Mouse (Mus musculus): Measurements from ENCODE around the gene Arhgap15. TPM values are rescaled to one million over a fixed set of nuclear protein-coding genes. Genes with fewer than 3 reads are reported as not detected.
A peak's percentile ranks its signal among the peaks of the same experiment; 100 is the strongest.

Gene Arhgap15
- polyA plus RNA-seq, 1 experiment: not detected

DNA sequence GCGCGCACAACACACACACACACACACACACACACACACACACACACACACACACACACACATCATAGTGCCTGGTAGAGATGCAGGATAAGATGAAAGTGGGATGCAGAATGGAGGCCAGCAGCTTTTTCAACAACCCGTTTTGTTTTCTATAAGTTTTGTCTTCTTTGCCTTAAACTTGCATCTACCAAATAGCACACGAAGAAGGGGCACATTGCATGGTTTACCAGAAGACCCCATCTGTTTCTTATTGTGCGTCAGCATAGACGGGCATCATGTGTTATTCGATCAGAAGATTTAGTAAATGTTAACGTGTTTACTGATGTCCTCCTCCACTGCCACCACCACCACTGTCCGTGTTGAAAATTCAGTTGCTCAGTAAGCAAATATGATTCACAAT, 311.7 kb downstream of the Arhgap15 start:
- TF ChIP-seq POLR2A (IDR thresholded peaks at IDR 0.05; ENCODE audit: low read depth, low read length) (no peak), CTCF (IDR thresholded peaks at IDR 0.05; ENCODE audit: borderline replicate concordance, insufficient read depth, low read length) (no peak)
- no peak overlapping the region for H3K27ac ChIP-seq (ENCODE audit: insufficient read depth, low read length)
- no peak overlapping the region for H3K4me3 ChIP-seq (ENCODE audit: insufficient read depth, low read length)
- H3K4me1 ChIP-seq (ENCODE audit: control insufficient read depth, insufficient read depth, low read length): no peaks in the 10 kb centered on the region

DNA sequence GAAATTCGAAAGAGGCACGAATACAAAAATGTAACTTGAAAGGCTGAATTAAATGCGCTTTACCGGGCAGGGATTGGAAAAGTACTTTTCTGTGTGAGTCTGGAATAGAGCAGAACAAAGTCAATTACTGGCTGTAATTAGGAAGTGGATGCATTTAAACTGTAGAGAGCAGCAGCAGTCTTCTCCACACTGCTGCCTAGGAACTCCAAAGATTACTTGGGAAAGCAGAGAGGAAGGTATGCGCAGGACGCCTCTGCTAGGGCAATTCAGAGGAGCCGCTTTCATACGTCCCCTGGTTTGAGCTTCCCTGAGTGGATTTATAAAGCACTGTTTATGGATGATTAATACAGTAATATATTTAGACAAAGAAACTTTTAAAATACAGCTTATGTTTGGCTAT, 312.1 kb downstream of the Arhgap15 start:
- Histone ChIP-seq H3K4me3 (ENCODE audit: insufficient read depth, low read length) (no peak overlapping the region), H3K27ac (ENCODE audit: insufficient read depth, low read length) (no peak overlapping the region), H3K4me1 (ENCODE audit: control insufficient read depth, insufficient read depth, low read length) (no peaks in the 10 kb centered on the region)
- TF ChIP-seq CTCF (IDR thresholded peaks at IDR 0.05; ENCODE audit: borderline replicate concordance, insufficient read depth, low read length) (no peak), POLR2A (IDR thresholded peaks at IDR 0.05; ENCODE audit: low read depth, low read length) (no peak)

DNA sequence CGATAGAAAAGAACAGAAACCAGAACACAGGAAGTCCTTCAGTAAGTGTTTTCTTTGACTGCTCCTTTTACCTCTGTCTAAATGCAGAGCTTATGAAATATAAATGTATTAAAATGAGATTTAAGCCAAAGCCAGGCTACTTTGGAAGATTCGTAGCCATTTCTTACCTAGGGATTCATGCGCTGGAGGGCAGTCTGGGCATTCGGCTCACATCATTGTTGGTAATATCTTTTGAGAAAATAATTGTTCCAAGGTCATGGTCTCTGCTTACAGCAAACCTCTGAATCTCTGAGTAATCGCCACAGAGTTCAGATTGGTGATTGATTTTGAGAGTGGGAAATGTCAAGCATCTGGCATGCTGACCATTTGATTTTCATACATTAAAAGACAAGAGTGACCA, 316.4 kb downstream of the Arhgap15 start:
- no peak for TF ChIP-seq POLR2A (IDR thresholded peaks at IDR 0.05; ENCODE audit: low read depth, low read length)
- no peak for TF ChIP-seq CTCF (IDR thresholded peaks at IDR 0.05; ENCODE audit: borderline replicate concordance, insufficient read depth, low read length)
- Histone ChIP-seq H3K27ac (ENCODE audit: insufficient read depth, low read length) (peak overlapping the region; percentile 2; the same call in 1 of the 2 replicates), H3K4me3 (ENCODE audit: insufficient read depth, low read length) (no peak overlapping the region), H3K4me1 (ENCODE audit: control insufficient read depth, insufficient read depth, low read length) (no peaks in the 10 kb centered on the region)

DNA sequence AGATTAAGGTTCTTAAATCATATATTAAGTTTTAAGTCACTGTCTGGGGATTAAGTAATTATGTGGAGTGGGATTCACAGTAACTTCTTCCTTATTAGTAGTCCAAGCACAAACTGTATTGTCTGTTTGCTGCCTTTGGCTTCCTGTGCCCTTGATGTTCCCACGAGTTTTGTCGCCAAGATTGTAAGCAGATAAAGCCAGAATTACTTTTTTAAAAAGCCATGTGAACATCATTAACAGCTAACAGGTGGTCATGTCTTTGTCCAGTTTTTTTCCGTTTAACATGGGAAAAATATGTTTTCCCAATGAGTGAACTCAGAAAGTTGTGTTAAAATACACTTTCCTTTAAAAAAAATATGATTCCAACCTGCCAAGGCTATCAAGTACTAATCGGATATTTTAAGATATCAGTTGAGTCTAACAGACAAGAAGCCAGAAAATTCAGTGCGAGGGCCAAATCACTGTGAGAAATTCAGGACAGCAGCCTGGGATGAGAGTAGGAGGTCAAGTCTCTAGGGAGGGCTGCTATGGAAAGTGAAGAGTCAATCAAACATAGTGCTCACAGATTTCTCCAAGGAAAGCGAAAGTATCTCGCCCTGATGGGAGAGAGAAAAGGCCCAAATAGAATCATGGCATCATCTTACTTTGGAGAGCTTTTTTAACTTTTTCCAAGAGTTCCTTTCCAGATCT, 319.7 kb downstream of the Arhgap15 start:
- Histone ChIP-seq H3K27ac (ENCODE audit: insufficient read depth, low read length) (no peak overlapping the region), H3K4me3 (ENCODE audit: insufficient read depth, low read length) (no peak overlapping the region), H3K4me1 (ENCODE audit: control insufficient read depth, insufficient read depth, low read length) (no peaks in the 10 kb centered on the region)
- TF ChIP-seq POLR2A (IDR thresholded peaks at IDR 0.05; ENCODE audit: low read depth, low read length): no peak
- TF ChIP-seq CTCF (IDR thresholded peaks at IDR 0.05; ENCODE audit: borderline replicate concordance, insufficient read depth, low read length): no peak

DNA sequence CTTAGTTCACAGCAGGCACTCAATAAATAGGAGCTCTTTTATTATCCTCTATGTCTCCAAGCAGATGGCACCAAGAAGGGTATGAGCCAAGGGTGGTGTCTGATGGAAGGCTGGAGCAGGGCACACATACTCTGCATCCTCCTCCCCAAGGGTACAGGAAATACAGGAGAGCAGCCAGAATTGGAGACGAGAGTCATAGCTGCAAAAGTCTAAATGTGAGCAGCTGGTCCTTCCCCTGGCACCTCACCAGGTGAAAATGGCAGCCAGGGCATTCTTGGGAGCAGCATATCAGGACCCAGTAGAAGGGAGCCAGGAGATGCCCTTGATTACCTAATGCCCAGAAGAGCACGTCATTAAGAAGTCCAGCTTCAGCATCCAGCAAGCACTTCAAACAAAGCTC, 320.3 kb downstream of the Arhgap15 start:
- H3K4me3 ChIP-seq (ENCODE audit: insufficient read depth, low read length): no peak overlapping the region
- no peaks in the 10 kb centered on the region for H3K4me1 ChIP-seq (ENCODE audit: control insufficient read depth, insufficient read depth, low read length)
- no peak overlapping the region for H3K27ac ChIP-seq (ENCODE audit: insufficient read depth, low read length)
- no peak for TF ChIP-seq CTCF (IDR thresholded peaks at IDR 0.05; ENCODE audit: borderline replicate concordance, insufficient read depth, low read length)
- TF ChIP-seq POLR2A (IDR thresholded peaks at IDR 0.05; ENCODE audit: low read depth, low read length): no peak

DNA sequence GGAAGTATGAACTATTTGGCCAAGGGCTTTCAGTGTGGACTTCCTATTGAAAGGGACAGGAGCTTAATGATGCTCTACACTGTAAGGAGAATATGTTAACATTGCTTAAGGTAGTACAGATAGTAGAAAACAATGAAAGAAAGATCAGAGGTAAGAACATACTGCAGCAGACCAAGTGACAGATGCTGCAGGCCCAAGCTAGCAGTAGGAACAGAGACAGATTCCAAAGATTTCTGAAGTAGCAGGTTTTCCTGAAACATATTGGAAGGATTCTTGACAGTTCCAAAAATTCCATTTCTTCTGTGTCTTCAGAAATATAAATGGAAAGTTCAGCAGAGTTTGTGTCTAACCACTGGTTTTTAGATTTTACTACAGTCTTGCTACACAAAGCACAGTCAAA, 327.9 kb downstream of the Arhgap15 start:
- no peak overlapping the region for H3K27ac ChIP-seq (ENCODE audit: insufficient read depth, low read length)
- H3K4me3 ChIP-seq (ENCODE audit: insufficient read depth, low read length): no peak overlapping the region

DNA sequence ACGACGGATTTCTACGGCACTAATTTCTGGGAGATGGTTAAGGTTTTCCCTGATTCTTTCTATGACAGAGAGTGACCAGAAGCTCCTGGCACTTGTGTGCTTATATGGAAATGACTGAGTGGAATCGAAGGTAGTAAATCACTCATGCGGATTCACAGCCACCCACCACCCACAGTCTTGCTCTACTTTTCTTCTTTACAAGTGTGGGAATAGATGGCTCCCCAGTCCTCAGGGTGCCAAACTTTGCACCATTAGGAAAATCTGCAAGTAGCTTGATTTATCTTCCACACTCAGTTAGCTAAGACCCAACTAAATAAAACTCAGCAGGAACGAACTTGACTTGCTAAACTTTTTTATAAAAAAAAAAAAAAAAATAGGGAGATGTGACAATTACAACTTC, 331.9 kb downstream of the Arhgap15 start:
- Histone ChIP-seq H3K4me3 (ENCODE audit: insufficient read depth, low read length) (no peak overlapping the region), H3K4me1 (ENCODE audit: control insufficient read depth, insufficient read depth, low read length) (no peaks in the 10 kb centered on the region), H3K27ac (ENCODE audit: insufficient read depth, low read length) (no peak overlapping the region)
- no peak for TF ChIP-seq POLR2A (IDR thresholded peaks at IDR 0.05; ENCODE audit: low read depth, low read length)
- no peak for TF ChIP-seq CTCF (IDR thresholded peaks at IDR 0.05; ENCODE audit: borderline replicate concordance, insufficient read depth, low read length)

More for the DNA sequence above, 327.9 kb downstream of the Arhgap15 start:
- no peaks in the 10 kb centered on the region for H3K4me1 ChIP-seq (ENCODE audit: control insufficient read depth, insufficient read depth, low read length)
- TF ChIP-seq CTCF (IDR thresholded peaks at IDR 0.05; ENCODE audit: borderline replicate concordance, insufficient read depth, low read length) (no peak), POLR2A (IDR thresholded peaks at IDR 0.05; ENCODE audit: low read depth, low read length) (no peak)

DNA sequence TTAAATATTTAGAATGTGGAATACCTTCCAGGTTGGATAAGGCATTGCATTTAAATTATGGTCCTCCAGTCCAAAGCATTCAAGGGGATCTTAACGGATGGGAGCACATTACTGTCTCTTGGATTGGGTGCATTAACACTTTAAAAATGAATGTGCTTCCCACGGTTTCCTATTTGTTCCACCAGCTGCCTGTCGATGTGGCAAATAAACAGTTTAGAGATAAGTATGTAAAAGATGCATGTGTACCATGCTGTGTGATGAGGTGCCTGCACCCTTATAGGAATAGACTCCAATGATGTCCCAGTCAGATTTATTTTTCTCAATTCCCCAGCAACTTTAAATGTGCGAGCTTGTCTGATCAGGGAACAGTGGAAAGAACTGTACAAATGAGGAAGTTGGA, 332.6 kb downstream of the Arhgap15 start:
- H3K4me3 ChIP-seq (ENCODE audit: insufficient read depth, low read length): no peak overlapping the region
- TF ChIP-seq POLR2A (IDR thresholded peaks at IDR 0.05; ENCODE audit: low read depth, low read length): no peak
- TF ChIP-seq CTCF (IDR thresholded peaks at IDR 0.05; ENCODE audit: borderline replicate concordance, insufficient read depth, low read length): no peak
- no peaks in the 10 kb centered on the region for H3K4me1 ChIP-seq (ENCODE audit: control insufficient read depth, insufficient read depth, low read length)
- H3K27ac ChIP-seq (ENCODE audit: insufficient read depth, low read length): no peak overlapping the region

DNA sequence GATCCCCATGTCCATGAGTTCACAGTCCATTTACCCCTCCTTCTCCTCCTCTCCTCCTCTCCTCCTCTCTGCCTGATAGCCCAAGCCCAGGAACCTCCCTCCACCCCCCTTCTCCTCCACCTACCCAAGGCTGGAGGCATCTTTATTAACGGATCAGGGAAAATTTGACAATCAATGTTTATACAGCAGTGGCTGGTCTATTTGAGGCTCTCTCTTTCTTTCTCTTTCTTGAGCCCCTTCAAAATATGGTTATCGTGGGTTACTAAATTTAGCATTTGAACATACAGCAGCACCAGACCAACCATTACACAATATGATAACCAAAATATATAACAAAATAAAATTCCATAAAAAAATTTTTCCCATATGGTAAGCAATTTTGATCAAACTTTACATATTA, 335.8 kb downstream of the Arhgap15 start:
- no peak overlapping the region for H3K4me3 ChIP-seq (ENCODE audit: insufficient read depth, low read length)
- TF ChIP-seq CTCF (IDR thresholded peaks at IDR 0.05; ENCODE audit: borderline replicate concordance, insufficient read depth, low read length) (no peak), POLR2A (IDR thresholded peaks at IDR 0.05; ENCODE audit: low read depth, low read length) (no peak)
- no peak overlapping the region for H3K27ac ChIP-seq (ENCODE audit: insufficient read depth, low read length)
- no peaks in the 10 kb centered on the region for H3K4me1 ChIP-seq (ENCODE audit: control insufficient read depth, insufficient read depth, low read length)

DNA sequence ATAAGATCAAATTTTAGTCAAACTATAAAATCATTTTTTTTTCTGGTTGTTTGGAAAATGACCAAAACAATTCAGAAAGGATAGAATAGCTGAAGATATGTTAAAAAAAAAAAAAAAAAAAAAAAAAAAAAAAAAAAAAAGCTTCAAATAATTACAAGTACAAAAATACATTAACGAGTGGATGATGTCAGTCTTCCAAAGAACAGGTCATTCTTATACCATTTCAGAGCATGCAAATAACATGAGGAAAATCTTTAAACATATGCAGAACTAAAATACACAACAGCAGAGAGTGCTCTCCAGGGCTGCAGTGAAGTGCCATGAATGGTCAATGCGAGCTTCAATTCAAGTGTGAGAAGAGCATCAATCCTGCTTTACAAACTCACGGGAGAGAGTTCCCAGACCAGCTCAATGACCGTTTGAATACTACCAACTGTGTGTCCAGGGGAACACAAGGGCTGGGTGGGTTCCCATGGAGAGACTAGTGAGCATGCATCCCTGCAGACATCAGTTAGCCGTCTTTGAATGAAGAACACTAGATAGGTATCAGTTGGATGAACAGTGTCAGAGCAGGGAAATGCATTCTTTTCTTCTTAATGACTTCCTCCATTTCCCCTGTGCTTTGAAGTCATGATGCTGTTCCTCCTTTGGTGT, 337.9 kb downstream of the Arhgap15 start:
- Histone ChIP-seq H3K4me3 (ENCODE audit: insufficient read depth, low read length) (no peak overlapping the region), H3K27ac (ENCODE audit: insufficient read depth, low read length) (no peak overlapping the region), H3K4me1 (ENCODE audit: control insufficient read depth, insufficient read depth, low read length) (no peaks in the 10 kb centered on the region)
- TF ChIP-seq CTCF (IDR thresholded peaks at IDR 0.05; ENCODE audit: borderline replicate concordance, insufficient read depth, low read length) (no peak), POLR2A (IDR thresholded peaks at IDR 0.05; ENCODE audit: low read depth, low read length) (no peak)

All from embryonic fibroblast, embryonic 13.5 days (primary cell).